Mouse (Mus musculus) small intestine, adult 2 months (tissue): Measurements from ENCODE around the gene Cemip2. TPM values are rescaled to one million over a fixed set of nuclear protein-coding genes. Genes with fewer than 3 reads are reported as not detected.

ENCODE experiments used
- H3K27ac ChIP-seq: fragments of 200-500 bp; 2 replicates; pipeline ENCODE4 v1.5.1; 2012; ENCODE audit warnings: low read depth, low read length, control low read depth, inconsistent platforms; ENCODE audit not compliant: insufficient read depth
- H3K27me3 ChIP-seq: fragments of 200-500 bp; 2 replicates; pipeline ENCODE4 v1.6.1; 2012; ENCODE audit warnings: mild to moderate bottlenecking, moderate library complexity, low read length, inconsistent platforms; ENCODE audit not compliant: control insufficient read depth, insufficient read depth
- H3K36me3 ChIP-seq: fragments of 200-500 bp; 2 replicates; pipeline ENCODE4 v1.6.1; 2012; ENCODE audit warnings: mild to moderate bottlenecking, low read length, control low read depth, inconsistent platforms; ENCODE audit not compliant: control insufficient read depth, insufficient read depth
- H3K4me1 ChIP-seq: fragments of 200-500 bp; 2 replicates; pipeline ENCODE4 v1.6.1; 2012; ENCODE audit warnings: low read length, inconsistent platforms, mixed read lengths; ENCODE audit not compliant: control insufficient read depth, insufficient read depth, insufficient read length
- H3K4me3 ChIP-seq: fragments of 200-500 bp; 2 replicates; pipeline ENCODE4 v1.5.1; 2012; ENCODE audit warnings: low read depth, mild to moderate bottlenecking, control low read depth, inconsistent platforms, low read length, moderate library complexity
- CTCF ChIP-seq: fragments of 200-500 bp; IDR thresholded peaks from 2 replicates; pipeline ENCODE4 v1.5.1; 2012; ENCODE audit warnings: low read depth, mild to moderate bottlenecking, control low read depth, inconsistent platforms, low read length, moderate library complexity, mixed read lengths; ENCODE audit not compliant: insufficient replicate concordance, insufficient read length; ENCODE audit errors: extremely low read depth
- POLR2A ChIP-seq: fragments of 200-500 bp; IDR thresholded peaks from 2 replicates; pipeline ENCODE4 v1.6.1; 2012; ENCODE audit warnings: low read depth, mild to moderate bottlenecking, control low read depth, inconsistent platforms, low read length, moderate library complexity
- WGBS: fragments of 180-500 bp; shearing (Covaris S2); methylation state at CpG from one replicate; pipeline ENCODE4 v1.1.7; 2018; 5-methylcytosine and 5-hydroxymethylcytosine counted together
- polyA plus RNA-seq: library from polyadenylated mRNA; depleted of rRNA; stranded (reverse); fragments of >200 nt; gene quantifications from 2 replicates; pipeline ENCODE4 v1.2.3, GENCODE M21; 2012

Gene Cemip2
- polyA plus RNA-seq, 1 experiment, result 3.8 TPM

- peaks cover 44% of the 10 kb centered on the region for H3K36me3 ChIP-seq
- 90% methylated on average over 8 of the region's 8 CpGs for WGBS
- no peaks in the 10 kb centered on the region for H3K4me1 ChIP-seq
Measured at GRCm38 (mm10) chr19:21855421-21856128, 77.4 kb downstream of the Cemip2 start.

GRCm38 (mm10) chr19:21858846-21859521 is 80.8 kb downstream of the Cemip2 start:
- Histone ChIP-seq H3K4me3 (no peak overlapping the region), H3K4me1 (peaks cover 2% of the 10 kb centered on the region; the same call in 1 of the 2 replicates), H3K36me3 (peaks cover 24% of the 10 kb centered on the region), H3K27me3 (no peaks in the 10 kb centered on the region), H3K27ac (no peak overlapping the region)
- TF ChIP-seq CTCF, result no peak
- TF ChIP-seq POLR2A, result no peak
- 33% methylated on average over 12 of the region's 12 CpGs for WGBS

More at GRCm38 (mm10) chr19:21855421-21856128, 77.4 kb downstream of the Cemip2 start:
- no peaks in the 10 kb centered on the region for H3K27me3 ChIP-seq
- TF ChIP-seq CTCF (no peak), POLR2A (no peak)
- no peak overlapping the region for H3K4me3 ChIP-seq
- no peak overlapping the region for H3K27ac ChIP-seq

GRCm38 (mm10) chr19:21860132-21860531 is 82.0 kb downstream of the Cemip2 start:
- Histone ChIP-seq H3K27ac (no peak overlapping the region), H3K36me3 (peaks cover 16% of the 10 kb centered on the region), H3K4me3 (no peak overlapping the region), H3K27me3 (no peaks in the 10 kb centered on the region), H3K4me1 (peaks cover 2% of the 10 kb centered on the region; the same call in 1 of the 2 replicates)
- WGBS, result 81% methylated on average over 5 of the region's 5 CpGs
- TF ChIP-seq CTCF (no peak), POLR2A (no peak)

- Histone ChIP-seq H3K4me3 (no peak overlapping the region), H3K27ac (no peak overlapping the region), H3K27me3 (no peaks in the 10 kb centered on the region), H3K36me3 (peaks cover 11% of the 10 kb centered on the region), H3K4me1 (peaks cover 2% of the 10 kb centered on the region; the same call in 1 of the 2 replicates)
- no peak for TF ChIP-seq POLR2A
- TF ChIP-seq CTCF, result no peak
- 89% methylated on average over 6 of the region's 6 CpGs for WGBS
Measured at GRCm38 (mm10) chr19:21860894-21861293, 82.8 kb downstream of the Cemip2 start.

GRCm38 (mm10) chr19:21862289-21862990 is 84.3 kb downstream of the Cemip2 start:
- no peak for TF ChIP-seq POLR2A
- no peak for TF ChIP-seq CTCF
- no peaks in the 10 kb centered on the region for H3K27me3 ChIP-seq
- no peak overlapping the region for H3K4me3 ChIP-seq
- peaks cover 2% of the 10 kb centered on the region; the same call in 1 of the 2 replicates for H3K4me1 ChIP-seq
- peaks cover 3% of the 10 kb centered on the region for H3K36me3 ChIP-seq
- WGBS, result 74% methylated on average over 5 of the region's 5 CpGs
- no peak overlapping the region for H3K27ac ChIP-seq

- no peak overlapping the region for H3K27ac ChIP-seq
- H3K4me1 ChIP-seq, result peaks cover 2% of the 10 kb centered on the region; the same call in 1 of the 2 replicates
- TF ChIP-seq POLR2A (no peak), CTCF (no peak)
- no peaks in the 10 kb centered on the region for H3K36me3 ChIP-seq
- H3K4me3 ChIP-seq, result no peak overlapping the region
- no peaks in the 10 kb centered on the region for H3K27me3 ChIP-seq
- WGBS, result 74% methylated on average over 9 of the region's 9 CpGs
Measured at GRCm38 (mm10) chr19:21862991-21863931, 85.1 kb downstream of the Cemip2 start.
